Mouse (Mus musculus) retina, adult 2 months (tissue): Measurements from ENCODE around the gene Slc22a12.

Experiments
- DNase-seq: peaks from one replicate; pipeline ENCODE4 v3.0.0-alpha.2; 2012; ENCODE audit warnings: low read depth, low spot score

Gene Slc22a12

GRCm38 (mm10) chr19:6516153-6516552, 26.7 kb downstream of the Slc22a12 start:
- DNase-seq: no peak

GRCm38 (mm10) chr19:6515448-6515847, 27.4 kb downstream of the Slc22a12 start:
- no peak for DNase-seq

GRCm38 (mm10) chr19:6514940-6515339, 27.9 kb downstream of the Slc22a12 start:
- no peak for DNase-seq

GRCm38 (mm10) chr19:6513389-6514139, 29.3 kb downstream of the Slc22a12 start:
- no peak for DNase-seq

- DNase-seq: no peak
Observed at GRCm38 (mm10) chr19:6510546-6510945, 32.3 kb downstream of the Slc22a12 start.

- no peak for DNase-seq
Observed at GRCm38 (mm10) chr19:6509881-6510280, 33.0 kb downstream of the Slc22a12 start.

GRCm38 (mm10) chr19:6507393-6507792, 35.4 kb downstream of the Slc22a12 start:
- DNase-seq: no peak

GRCm38 (mm10) chr19:6504656-6505045, 38.2 kb downstream of the Slc22a12 start:
- no peak for DNase-seq

- no peak for DNase-seq
Observed at GRCm38 (mm10) chr19:6503926-6504655, 38.7 kb downstream of the Slc22a12 start.

GRCm38 (mm10) chr19:6502543-6503319, 40.1 kb downstream of the Slc22a12 start:
- DNase-seq: no peak

- no peak for DNase-seq
Observed at GRCm38 (mm10) chr19:6502035-6502541, 40.7 kb downstream of the Slc22a12 start.

GRCm38 (mm10) chr19:6500636-6501025, 42.2 kb downstream of the Slc22a12 start:
- no peak for DNase-seq

- no peak for DNase-seq
Observed at GRCm38 (mm10) chr19:6499860-6500635, 42.8 kb downstream of the Slc22a12 start.

- no peak for DNase-seq
Observed at GRCm38 (mm10) chr19:6498350-6499131, 44.3 kb downstream of the Slc22a12 start.

GRCm38 (mm10) chr19:6497803-6498202, 45.0 kb downstream of the Slc22a12 start:
- no peak for DNase-seq

- no peak for DNase-seq
Observed at GRCm38 (mm10) chr19:6497150-6497801, 45.6 kb downstream of the Slc22a12 start.

- no peak for DNase-seq
Observed at GRCm38 (mm10) chr19:6496462-6497149, 46.2 kb downstream of the Slc22a12 start.

GRCm38 (mm10) chr19:6495714-6496113, 47.1 kb downstream of the Slc22a12 start:
- no peak for DNase-seq

- no peak for DNase-seq
Observed at GRCm38 (mm10) chr19:6494504-6495170, 48.2 kb downstream of the Slc22a12 start.
